Mouse (Mus musculus) olfactory bulb, adult 2 months (tissue): ENCODE data around the gene Areg.

Experiments used
- CTCF ChIP-seq: fragments of 200-500 bp; IDR thresholded peaks from 2 replicates; pipeline ENCODE4 v1.5.1; 2012; ENCODE audit warnings: low read depth, mild to moderate bottlenecking, low read length, moderate library complexity; ENCODE audit not compliant: insufficient read depth
- POLR2A ChIP-seq: fragments of 200-500 bp; IDR thresholded peaks from 2 replicates; pipeline ENCODE4 v1.6.1; 2012; ENCODE audit warnings: mild to moderate bottlenecking, low read depth, low read length, moderate library complexity; ENCODE audit not compliant: insufficient read depth

DNA sequence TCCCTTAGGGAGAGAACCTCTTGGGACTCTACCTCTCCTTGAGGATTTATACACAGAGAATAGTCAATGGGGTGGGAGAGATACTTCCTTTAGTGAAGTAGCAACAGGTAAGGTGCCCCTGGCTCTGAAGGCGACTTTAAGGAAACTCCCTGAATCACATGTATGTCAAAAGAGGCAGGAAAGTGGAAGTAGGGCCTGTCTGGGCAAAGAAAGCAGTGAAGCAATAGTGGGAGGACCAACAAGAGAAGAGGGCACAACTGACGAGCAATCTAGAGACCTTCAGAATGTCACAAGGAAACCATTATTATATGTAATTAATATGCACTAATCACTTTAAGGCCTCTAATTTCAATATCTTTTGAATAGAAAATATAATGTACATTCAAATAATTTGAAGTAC is 25.4 kb upstream of the Areg start:
- TF ChIP-seq POLR2A (no peak), CTCF (no peak)
